Mouse (Mus musculus): ENCODE results near the gene Angpt4. TPM values are rescaled to one million over a fixed set of nuclear protein-coding genes. Genes with fewer than 3 reads are reported as not detected.
A peak's percentile ranks its signal among the peaks of the same experiment; 100 is the strongest.

Gene Angpt4
- polyA plus RNA-seq, 1 experiment from 2014 or later: 0.34 TPM

GRCm38 (mm10) chr2:151978494-151978893 is 67.5 kb downstream of the Angpt4 start:
- Histone ChIP-seq H3K27me3 (ENCODE audit: control insufficient read depth, insufficient read depth, low read length) (no peaks in the 10 kb centered on the region), H3K27ac (ENCODE audit: low read depth, low read length) (no peak overlapping the region), H3K4me2 (ENCODE audit: low read depth) (peak overlapping the region; percentile 80), H3K9me3 (ENCODE audit: control insufficient read depth, low read length) (no peaks in the 10 kb centered on the region), H3K4me3 (ENCODE audit: low read depth, low read length) (peak overlapping the region; percentile 68; the same call in 1 of the 2 replicates), H3K36me3 (ENCODE audit: control insufficient read depth, insufficient read depth, low read length) (no peaks in the 10 kb centered on the region), H3K4me1 (ENCODE audit: control insufficient read depth, insufficient read depth, low read length) (peaks cover 30% of the 10 kb centered on the region), H3K9ac (ENCODE audit: low read length) (no peak overlapping the region; the same call in 1 of the 2 replicates)
- ATAC-seq (ENCODE audit: insufficient read depth, low FRiP score, low TSS enrichment) (no peak), DNase-seq (ENCODE audit: low spot score) (no peak)
- 68% methylated on average over 6 of the region's 6 CpGs for WGBS

- Histone ChIP-seq H3K27me3 (ENCODE audit: control insufficient read depth, insufficient read depth, low read length) (no peaks in the 10 kb centered on the region), H3K27ac (ENCODE audit: low read depth, low read length) (peak within 1 kb of the TSS; percentile 72), H3K9me3 (ENCODE audit: control insufficient read depth, low read length) (no peaks in the 10 kb centered on the region), H3K4me1 (ENCODE audit: control insufficient read depth, insufficient read depth, low read length) (peaks cover 25% of the 10 kb centered on the region), H3K4me2 (ENCODE audit: low read depth) (peak within 1 kb of the TSS; percentile 80), H3K9ac (ENCODE audit: low read length) (peak within 1 kb of the TSS; percentile 72), H3K36me3 (ENCODE audit: control insufficient read depth, insufficient read depth, low read length) (no peaks in the 10 kb centered on the region), H3K4me3 (ENCODE audit: low read depth, low read length) (peak within 1 kb of the TSS; percentile 68)
- WGBS: under 1% methylated on average over 46 of the region's 46 CpGs
- DNase-seq (ENCODE audit: low spot score) (peak; percentile 92), ATAC-seq (ENCODE audit: insufficient read depth, low FRiP score, low TSS enrichment) (peak; percentile 88)
Measured at GRCm38 (mm10) chr2:151979470-151980354, 68.7 kb downstream of the Angpt4 start, which contains the start of gene Fam110a. Gene Fam110a, minus strand, starts transcription at chr2:151980219.

GRCm38 (mm10) chr2:151980355-151980693 is 69.3 kb downstream of the Angpt4 start:
- ATAC-seq (ENCODE audit: insufficient read depth, low FRiP score, low TSS enrichment): peak; percentile 56
- H3K4me1 ChIP-seq (ENCODE audit: control insufficient read depth, insufficient read depth, low read length): peaks cover 25% of the 10 kb centered on the region
- H3K9ac ChIP-seq (ENCODE audit: low read length): no peak overlapping the region; the same call in none of the 2 replicates
- peak overlapping the region; percentile 68 for H3K4me3 ChIP-seq (ENCODE audit: low read depth, low read length)
- 31% methylated on average over 3 of the region's 3 CpGs for WGBS
- no peak for DNase-seq (ENCODE audit: low spot score)
- no peaks in the 10 kb centered on the region for H3K9me3 ChIP-seq (ENCODE audit: control insufficient read depth, low read length)
- no peaks in the 10 kb centered on the region for H3K27me3 ChIP-seq (ENCODE audit: control insufficient read depth, insufficient read depth, low read length)
- peak overlapping the region; percentile 72 for H3K27ac ChIP-seq (ENCODE audit: low read depth, low read length)
- no peaks in the 10 kb centered on the region for H3K36me3 ChIP-seq (ENCODE audit: control insufficient read depth, insufficient read depth, low read length)
- peak overlapping the region; percentile 80 for H3K4me2 ChIP-seq (ENCODE audit: low read depth)

GRCm38 (mm10) chr2:151981268-151981667 is 70.3 kb downstream of the Angpt4 start:
- no peak overlapping the region for H3K4me3 ChIP-seq (ENCODE audit: low read depth, low read length)
- no peak overlapping the region for H3K9ac ChIP-seq (ENCODE audit: low read length)

GRCm38 (mm10) chr2:151982476-151982875 is 71.5 kb downstream of the Angpt4 start:
- no peak overlapping the region for H3K4me2 ChIP-seq (ENCODE audit: low read depth)
- no peak overlapping the region for H3K27ac ChIP-seq (ENCODE audit: low read depth, low read length)
- no peak overlapping the region for H3K4me3 ChIP-seq (ENCODE audit: low read depth, low read length)
- H3K4me1 ChIP-seq (ENCODE audit: control insufficient read depth, insufficient read depth, low read length): peaks cover 25% of the 10 kb centered on the region
- ATAC-seq (ENCODE audit: insufficient read depth, low FRiP score, low TSS enrichment): no peak
- DNase-seq (ENCODE audit: low spot score): no peak
- H3K27me3 ChIP-seq (ENCODE audit: control insufficient read depth, insufficient read depth, low read length): no peaks in the 10 kb centered on the region
- H3K9me3 ChIP-seq (ENCODE audit: control insufficient read depth, low read length): no peaks in the 10 kb centered on the region
- no peaks in the 10 kb centered on the region for H3K36me3 ChIP-seq (ENCODE audit: control insufficient read depth, insufficient read depth, low read length)
- no peak overlapping the region for H3K9ac ChIP-seq (ENCODE audit: low read length)

More at GRCm38 (mm10) chr2:151981268-151981667, 70.3 kb downstream of the Angpt4 start:
- DNase-seq (ENCODE audit: low spot score): no peak
- Histone ChIP-seq H3K27ac (ENCODE audit: low read depth, low read length) (0 out of 2 replicates have a peak overlapping the region, but pooled peaks have one; percentile 20), H3K4me1 (ENCODE audit: control insufficient read depth, insufficient read depth, low read length) (peaks cover 25% of the 10 kb centered on the region), H3K36me3 (ENCODE audit: control insufficient read depth, insufficient read depth, low read length) (no peaks in the 10 kb centered on the region), H3K9me3 (ENCODE audit: control insufficient read depth, low read length) (no peaks in the 10 kb centered on the region), H3K4me2 (ENCODE audit: low read depth) (no peak overlapping the region), H3K27me3 (ENCODE audit: control insufficient read depth, insufficient read depth, low read length) (no peaks in the 10 kb centered on the region)
- ATAC-seq (ENCODE audit: insufficient read depth, low FRiP score, low TSS enrichment): no peak
- 74% methylated on average over 6 of the region's 6 CpGs for WGBS

GRCm38 (mm10) chr2:151984019-151984418 is 73.0 kb downstream of the Angpt4 start:
- WGBS: 69% methylated on average over 9 of the region's 9 CpGs
- Histone ChIP-seq H3K27me3 (ENCODE audit: control insufficient read depth, insufficient read depth, low read length) (no peaks in the 10 kb centered on the region), H3K27ac (ENCODE audit: low read depth, low read length) (no peak overlapping the region), H3K9me3 (ENCODE audit: control insufficient read depth, low read length) (no peaks in the 10 kb centered on the region), H3K9ac (ENCODE audit: low read length) (no peak overlapping the region), H3K4me3 (ENCODE audit: low read depth, low read length) (no peak overlapping the region), H3K4me1 (ENCODE audit: control insufficient read depth, insufficient read depth, low read length) (peaks cover 12% of the 10 kb centered on the region), H3K36me3 (ENCODE audit: control insufficient read depth, insufficient read depth, low read length) (no peaks in the 10 kb centered on the region), H3K4me2 (ENCODE audit: low read depth) (no peak overlapping the region)
- ATAC-seq (ENCODE audit: insufficient read depth, low FRiP score, low TSS enrichment): no peak
- no peak for DNase-seq (ENCODE audit: low spot score)

GRCm38 (mm10) chr2:151985426-151986172 is 74.6 kb downstream of the Angpt4 start:
- Histone ChIP-seq H3K9ac (ENCODE audit: low read length) (no peak overlapping the region), H3K4me3 (ENCODE audit: low read depth, low read length) (no peak overlapping the region), H3K27ac (ENCODE audit: low read depth, low read length) (no peak overlapping the region), H3K27me3 (ENCODE audit: control insufficient read depth, insufficient read depth, low read length) (no peaks in the 10 kb centered on the region), H3K9me3 (ENCODE audit: control insufficient read depth, low read length) (no peaks in the 10 kb centered on the region), H3K4me2 (ENCODE audit: low read depth) (no peak overlapping the region), H3K36me3 (ENCODE audit: control insufficient read depth, insufficient read depth, low read length) (no peaks in the 10 kb centered on the region), H3K4me1 (ENCODE audit: control insufficient read depth, insufficient read depth, low read length) (peaks cover 2% of the 10 kb centered on the region)
- ATAC-seq (ENCODE audit: insufficient read depth, low FRiP score, low TSS enrichment): no peak
- 68% methylated on average over 7 of the region's 7 CpGs for WGBS
- DNase-seq (ENCODE audit: low spot score): no peak

- H3K4me2 ChIP-seq (ENCODE audit: low read depth): no peak overlapping the region
- WGBS: 86% methylated on average over 8 of the region's 8 CpGs
- no peak for DNase-seq (ENCODE audit: low spot score)
- H3K4me1 ChIP-seq (ENCODE audit: control insufficient read depth, insufficient read depth, low read length): no peaks in the 10 kb centered on the region
- H3K27ac ChIP-seq (ENCODE audit: low read depth, low read length): no peak overlapping the region
- no peak for ATAC-seq (ENCODE audit: insufficient read depth, low FRiP score, low TSS enrichment)
- H3K27me3 ChIP-seq (ENCODE audit: control insufficient read depth, insufficient read depth, low read length): no peaks in the 10 kb centered on the region
- H3K9me3 ChIP-seq (ENCODE audit: control insufficient read depth, low read length): no peaks in the 10 kb centered on the region
- H3K9ac ChIP-seq (ENCODE audit: low read length): no peak overlapping the region
- no peaks in the 10 kb centered on the region for H3K36me3 ChIP-seq (ENCODE audit: control insufficient read depth, insufficient read depth, low read length)
- no peak overlapping the region for H3K4me3 ChIP-seq (ENCODE audit: low read depth, low read length)
Measured at GRCm38 (mm10) chr2:151986958-151987357, 75.9 kb downstream of the Angpt4 start.
